Mouse (Mus musculus) lung, postnatal 0 days (tissue): ENCODE measurements around the gene Sspo.

ENCODE experiments used
- CTCF ChIP-seq: IDR thresholded peaks from 2 replicates; pipeline ENCODE4 v1.5.1; 2016; ENCODE audit warnings: antibody characterized with exemption, mild to moderate bottlenecking
- EP300 ChIP-seq: IDR thresholded peaks from 2 replicates; pipeline ENCODE4 v1.6.1; 2016; ENCODE audit warnings: antibody characterized with exemption, mild to moderate bottlenecking, control low read depth

DNA sequence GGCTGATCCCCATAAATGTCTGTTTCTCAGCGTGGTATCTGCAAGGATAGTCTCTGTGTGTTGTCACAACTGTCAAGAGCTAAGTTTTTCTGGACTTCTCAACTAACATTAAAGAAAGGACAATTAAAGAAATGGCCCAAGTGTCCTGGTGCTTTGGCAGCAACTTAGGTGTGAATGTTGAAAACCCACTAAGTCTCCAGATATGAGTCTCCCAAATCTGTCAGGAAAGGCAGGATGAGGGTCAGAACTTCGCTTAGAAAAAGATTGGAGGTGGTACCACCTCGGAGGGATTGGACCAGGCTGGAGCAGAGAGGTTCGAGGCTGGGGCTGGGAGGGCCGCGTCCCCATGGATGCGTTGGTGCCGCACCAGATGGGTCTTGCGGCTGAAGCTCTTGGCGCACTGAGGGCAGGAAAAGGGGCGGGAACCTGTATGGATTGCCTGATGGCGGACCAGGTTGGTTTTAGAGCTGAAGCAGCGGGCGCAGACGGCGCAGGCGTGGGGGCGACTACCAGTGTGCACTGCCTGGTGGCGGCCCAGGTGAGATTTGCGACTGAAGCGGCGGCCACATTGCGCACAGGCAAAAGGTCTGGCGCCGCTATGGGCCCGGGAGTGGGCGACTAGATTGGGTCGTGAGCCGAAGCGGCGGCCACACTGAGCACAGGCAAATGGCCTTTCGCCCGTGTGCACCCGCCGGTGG lies 10.2 kb upstream of the Sspo start:
- TF ChIP-seq CTCF, result no peak
- no peak for TF ChIP-seq EP300
